In the genomic region with DNA sequence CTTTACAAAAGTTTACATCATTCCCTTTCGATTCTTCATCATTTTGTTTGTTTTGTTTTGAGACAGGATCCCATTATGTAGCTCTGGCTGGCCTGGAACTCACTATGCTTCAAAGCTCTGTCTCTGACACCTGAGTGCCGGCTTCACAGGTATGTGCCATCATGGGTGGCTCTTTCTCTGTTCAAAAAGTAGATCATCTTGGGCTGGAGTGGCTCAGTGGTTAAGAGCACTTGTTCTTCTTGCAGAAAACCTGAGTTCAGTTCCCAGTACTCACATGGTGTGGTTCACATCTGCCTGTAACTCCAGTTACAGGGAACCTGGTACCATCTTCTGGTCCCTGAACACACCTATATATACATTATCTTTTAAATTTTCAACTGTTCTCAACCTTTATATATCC, we compare ENCODE assay signal across 14 mouse cellular contexts. TPM values are rescaled to one million over a fixed set of nuclear protein-coding genes. Genes with fewer than 3 reads are reported as not detected.
"Had no signal": no experiment of that assay in that cellular context is flagged by ENCODE, and none has a peak within 500 bp of the region (broad histone marks: within the 10 kb centered on the region; RNA-seq: fewer than 3 reads in every experiment).

No protein-coding gene starts in this region.

- H3K9ac ChIP-seq: limb, embryonic 12.5 days; midbrain, embryonic 13.5 days; neural tube, embryonic 12.5 days; stomach, embryonic 15.5 days had no signal

- H3K4me2 ChIP-seq: limb, embryonic 12.5 days; liver, embryonic 11.5 days; midbrain, embryonic 13.5 days; neural tube, embryonic 12.5 days; stomach, embryonic 15.5 days had no signal

- H3K4me3 ChIP-seq: layer of hippocampus, adult 2 months; limb, embryonic 12.5 days; midbrain, embryonic 13.5 days; neural tube, embryonic 12.5 days; stomach, embryonic 15.5 days had no signal

- ATAC-seq: inflammation-experienced regulatory T-cells, adult 6 months; midbrain, embryonic 13.5 days had no signal

- DNase-seq: kidney, adult 18-20 months; kidney, postnatal 10 days; kidney, postnatal 4 days; thymus, postnatal 4 days had no signal

- H3K27me3 ChIP-seq: limb, embryonic 12.5 days; midbrain, embryonic 13.5 days; neural tube, embryonic 12.5 days; stomach, embryonic 15.5 days had no signal

- H3K27ac ChIP-seq: layer of hippocampus, adult 2 months; limb, embryonic 12.5 days; midbrain, embryonic 13.5 days; neural tube, embryonic 12.5 days; stomach, embryonic 15.5 days had no signal

- H3K36me3 ChIP-seq: limb, embryonic 12.5 days; midbrain, embryonic 13.5 days; neural tube, embryonic 12.5 days; stomach, embryonic 15.5 days had no signal

- H3K4me1 ChIP-seq: limb, embryonic 12.5 days; midbrain, embryonic 13.5 days; neural tube, embryonic 12.5 days had no signal

- H3K9me3 ChIP-seq: limb, embryonic 12.5 days; midbrain, embryonic 13.5 days; neural tube, embryonic 12.5 days; stomach, embryonic 15.5 days had no signal

RNA-seq across cellular contexts. Expression of a gene that starts 44.7 kb away (rescaled TPM):
- polyA plus RNA-seq: liver, embryonic 11.5 days; neural tube, embryonic 12.5 days had no signal

RNA-seq across cellular contexts. Expression of a gene that starts 50.2 kb away (rescaled TPM):
- total RNA-seq: layer of hippocampus, adult 2 months; layer of hippocampus, postnatal 10 days; left cerebral cortex, postnatal 36 days had no signal
- polyA plus RNA-seq: limb, embryonic 12.5 days; midbrain, embryonic 13.5 days; neural tube, embryonic 12.5 days; testis, adult 2 months had no signal
